Mouse (Mus musculus): ENCODE results near the gene Col25a1. TPM values are rescaled to one million over a fixed set of nuclear protein-coding genes. Genes with fewer than 3 reads are reported as not detected.

Gene Col25a1
- polyA plus RNA-seq, 1 experiment from 2014 or later: 14.3 TPM

GRCm38 (mm10) chr3:130216141-130216540 is 84.8 kb downstream of the Col25a1 start:
- DNase-seq (ENCODE audit: low spot score) (no peak), ATAC-seq (ENCODE audit: low read depth) (no peak)
- Histone ChIP-seq H3K4me3 (ENCODE audit: low read depth, low read length) (no peak overlapping the region), H3K36me3 (ENCODE audit: control insufficient read depth, insufficient read depth, low read length) (no peaks in the 10 kb centered on the region), H3K9me3 (ENCODE audit: control insufficient read depth, low read length) (0 out of 2 replicates have a peak, but pooled peaks cover 3% of the 10 kb centered on the region), H3K4me2 (ENCODE audit: low read depth, low read length) (no peak overlapping the region), H3K27me3 (replicated peaks; ENCODE audit: control insufficient read depth, insufficient read depth, low read length) (no peaks in the 10 kb centered on the region), H3K27ac (replicated peaks; ENCODE audit: low read depth, low read length) (no peak overlapping the region), H3K4me1 (ENCODE audit: control insufficient read depth, insufficient read depth, low read length) (no peaks in the 10 kb centered on the region), H3K9ac (ENCODE audit: low read depth, low read length) (no peak overlapping the region)

DNA sequence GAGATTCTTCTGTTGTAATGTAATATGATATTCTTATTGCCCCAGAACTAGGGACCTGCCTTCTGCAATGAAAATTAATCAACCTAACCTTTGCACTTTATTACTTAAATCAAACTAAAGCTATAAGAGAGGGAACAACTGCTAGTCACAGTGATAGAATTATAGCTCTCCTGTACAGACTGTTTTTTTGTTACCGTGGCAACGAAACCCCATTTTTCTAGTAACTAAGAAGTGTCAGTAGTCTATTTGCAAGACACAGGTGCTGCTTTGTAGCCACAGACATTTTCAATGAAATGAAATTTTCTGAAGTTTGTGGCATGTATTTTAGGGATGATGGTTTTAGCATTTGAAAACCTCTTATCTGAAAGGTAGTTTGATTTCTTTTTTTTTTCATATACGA is 85.3 kb downstream of the Col25a1 start:
- no peak overlapping the region for H3K4me3 ChIP-seq (ENCODE audit: low read depth, low read length)
- no peaks in the 10 kb centered on the region for H3K27me3 ChIP-seq (replicated peaks; ENCODE audit: control insufficient read depth, insufficient read depth, low read length)
- no peak for DNase-seq (ENCODE audit: low spot score)
- no peak overlapping the region for H3K9ac ChIP-seq (ENCODE audit: low read depth, low read length)
- H3K27ac ChIP-seq (replicated peaks; ENCODE audit: low read depth, low read length): no peak overlapping the region
- 0 out of 2 replicates have a peak, but pooled peaks cover 3% of the 10 kb centered on the region for H3K9me3 ChIP-seq (ENCODE audit: control insufficient read depth, low read length)
- H3K4me2 ChIP-seq (ENCODE audit: low read depth, low read length): no peak overlapping the region
- WGBS: 96% methylated on average over 3 of the region's 3 CpGs
- no peak for ATAC-seq (ENCODE audit: low read depth)
- H3K36me3 ChIP-seq (ENCODE audit: control insufficient read depth, insufficient read depth, low read length): no peaks in the 10 kb centered on the region
- H3K4me1 ChIP-seq (ENCODE audit: control insufficient read depth, insufficient read depth, low read length): no peaks in the 10 kb centered on the region

DNA sequence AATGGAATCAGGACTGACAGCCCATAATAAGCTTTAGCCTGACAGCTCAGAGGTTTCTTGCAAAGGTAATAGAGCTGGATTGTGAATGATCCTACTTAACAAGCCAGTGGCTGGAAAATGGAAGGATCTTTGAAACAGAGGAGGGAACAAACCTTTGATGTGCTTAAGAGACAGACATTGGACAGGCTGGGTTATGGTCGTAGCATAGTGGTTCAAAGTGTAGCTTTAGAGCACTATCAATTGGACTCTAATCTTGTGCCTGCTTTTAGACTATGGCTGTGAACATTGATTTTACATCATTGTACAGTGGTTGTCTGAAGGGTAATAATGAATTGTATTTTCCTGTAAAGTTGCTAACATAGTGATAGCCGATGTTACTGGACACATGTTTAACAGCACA is 86.4 kb downstream of the Col25a1 start:
- no peak overlapping the region for H3K4me2 ChIP-seq (ENCODE audit: low read depth, low read length)
- no peak overlapping the region for H3K9ac ChIP-seq (ENCODE audit: low read depth, low read length)
- H3K4me3 ChIP-seq (ENCODE audit: low read depth, low read length): no peak overlapping the region
- 85% methylated on average over 2 of the region's 2 CpGs for WGBS
- DNase-seq (ENCODE audit: low spot score) (no peak), ATAC-seq (ENCODE audit: low read depth) (no peak)
- H3K27ac ChIP-seq (replicated peaks; ENCODE audit: low read depth, low read length): no peak overlapping the region
- no peaks in the 10 kb centered on the region for H3K36me3 ChIP-seq (ENCODE audit: control insufficient read depth, insufficient read depth, low read length)
- H3K4me1 ChIP-seq (ENCODE audit: control insufficient read depth, insufficient read depth, low read length): no peaks in the 10 kb centered on the region
- H3K9me3 ChIP-seq (ENCODE audit: control insufficient read depth, low read length): 0 out of 2 replicates have a peak, but pooled peaks cover 3% of the 10 kb centered on the region
- H3K27me3 ChIP-seq (replicated peaks; ENCODE audit: control insufficient read depth, insufficient read depth, low read length): no peaks in the 10 kb centered on the region

DNA sequence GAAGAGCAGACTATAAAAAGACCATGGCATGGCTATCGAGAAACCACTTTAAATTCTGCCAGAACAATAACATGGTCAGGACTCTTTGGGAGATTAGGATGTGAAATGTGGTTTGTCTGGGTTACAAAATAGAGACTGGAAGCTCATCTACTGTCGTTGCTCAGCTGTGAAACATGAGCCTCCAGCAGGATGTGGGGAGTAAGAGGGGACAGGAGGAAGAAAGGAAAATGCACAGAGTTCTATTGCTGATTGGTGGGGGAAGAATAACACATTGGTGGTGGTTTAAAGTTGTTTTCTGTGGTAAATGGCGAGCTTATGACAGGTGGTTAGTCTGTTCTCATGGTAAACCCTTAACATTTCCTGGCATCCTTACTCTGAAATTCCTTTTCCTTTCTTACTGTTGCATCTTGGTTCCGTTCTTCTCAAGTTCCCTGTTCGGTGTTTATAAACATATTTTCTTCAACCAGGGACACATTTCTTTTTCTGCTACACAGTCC is 87.0 kb downstream of the Col25a1 start:
- H3K4me1 ChIP-seq (ENCODE audit: control insufficient read depth, insufficient read depth, low read length): no peaks in the 10 kb centered on the region
- H3K27me3 ChIP-seq (replicated peaks; ENCODE audit: control insufficient read depth, insufficient read depth, low read length): no peaks in the 10 kb centered on the region
- no peak overlapping the region for H3K4me2 ChIP-seq (ENCODE audit: low read depth, low read length)
- WGBS: 56% methylated on average over 5 of the region's 5 CpGs
- no peak for DNase-seq (ENCODE audit: low spot score)
- H3K27ac ChIP-seq (replicated peaks; ENCODE audit: low read depth, low read length): no peak overlapping the region
- 0 out of 2 replicates have a peak, but pooled peaks cover 3% of the 10 kb centered on the region for H3K9me3 ChIP-seq (ENCODE audit: control insufficient read depth, low read length)
- no peak for ATAC-seq (ENCODE audit: low read depth)
- H3K9ac ChIP-seq (ENCODE audit: low read depth, low read length): no peak overlapping the region
- H3K36me3 ChIP-seq (ENCODE audit: control insufficient read depth, insufficient read depth, low read length): no peaks in the 10 kb centered on the region
- H3K4me3 ChIP-seq (ENCODE audit: low read depth, low read length): no peak overlapping the region

- Histone ChIP-seq H3K9me3 (ENCODE audit: control insufficient read depth, low read length) (peaks cover 11% of the 10 kb centered on the region), H3K4me1 (ENCODE audit: control insufficient read depth, insufficient read depth, low read length) (no peaks in the 10 kb centered on the region), H3K36me3 (ENCODE audit: control insufficient read depth, insufficient read depth, low read length) (no peaks in the 10 kb centered on the region; the same call in 1 of the 2 replicates), H3K9ac (ENCODE audit: low read depth, low read length) (no peak overlapping the region), H3K27me3 (replicated peaks; ENCODE audit: control insufficient read depth, insufficient read depth, low read length) (no peaks in the 10 kb centered on the region), H3K4me2 (ENCODE audit: low read depth, low read length) (no peak overlapping the region), H3K27ac (replicated peaks; ENCODE audit: low read depth, low read length) (no peak overlapping the region), H3K4me3 (ENCODE audit: low read depth, low read length) (no peak overlapping the region)
- no peak for ATAC-seq (ENCODE audit: low read depth)
- 93% methylated on average over 3 of the region's 3 CpGs for WGBS
- no peak for DNase-seq (ENCODE audit: low spot score)
These were observed 89.5 kb downstream of the Col25a1 start for GRCm38 (mm10) chr3:130220811-130221210.

- WGBS: 84% methylated on average over 9 of the region's 9 CpGs
These were observed 96.9 kb downstream of the Col25a1 start for GRCm38 (mm10) chr3:130228186-130228585.

DNA sequence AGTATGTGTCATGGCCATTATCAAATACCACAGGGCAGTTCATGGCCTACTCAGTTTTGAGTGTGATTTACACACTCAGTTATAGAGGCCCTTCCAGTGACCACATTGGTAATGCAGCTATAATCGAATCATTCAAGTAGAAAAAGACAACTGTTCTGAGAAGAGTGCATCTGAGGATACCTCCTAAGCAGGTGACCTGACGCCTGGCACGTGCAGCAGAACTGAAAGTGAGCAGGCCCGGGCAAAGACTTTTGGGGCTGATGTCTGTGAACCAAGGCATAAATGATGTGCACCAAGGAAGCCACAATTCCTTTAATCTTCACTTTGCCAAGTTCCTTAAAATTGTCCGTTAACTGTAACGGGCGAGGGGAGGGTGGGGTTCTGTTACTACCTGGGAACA is 101.6 kb downstream of the Col25a1 start:
- DNase-seq (ENCODE audit: low spot score) (no peak), ATAC-seq (ENCODE audit: low read depth) (no peak)
- H3K36me3 ChIP-seq (ENCODE audit: control insufficient read depth, insufficient read depth, low read length): no peaks in the 10 kb centered on the region
- no peak overlapping the region for H3K27ac ChIP-seq (replicated peaks; ENCODE audit: low read depth, low read length)
- no peaks in the 10 kb centered on the region for H3K4me1 ChIP-seq (ENCODE audit: control insufficient read depth, insufficient read depth, low read length)
- H3K4me2 ChIP-seq (ENCODE audit: low read depth, low read length): no peak overlapping the region
- WGBS: 94% methylated on average over 7 of the region's 7 CpGs
- H3K27me3 ChIP-seq (replicated peaks; ENCODE audit: control insufficient read depth, insufficient read depth, low read length): no peaks in the 10 kb centered on the region
- H3K9me3 ChIP-seq (ENCODE audit: control insufficient read depth, low read length): no peaks in the 10 kb centered on the region
- no peak overlapping the region for H3K4me3 ChIP-seq (ENCODE audit: low read depth, low read length)
- H3K9ac ChIP-seq (ENCODE audit: low read depth, low read length): no peak overlapping the region

More at GRCm38 (mm10) chr3:130228186-130228585, 96.9 kb downstream of the Col25a1 start:
- Histone ChIP-seq H3K36me3 (ENCODE audit: control insufficient read depth, insufficient read depth, low read length) (no peaks in the 10 kb centered on the region; the same call in 1 of the 2 replicates), H3K4me1 (ENCODE audit: control insufficient read depth, insufficient read depth, low read length) (no peaks in the 10 kb centered on the region), H3K27me3 (replicated peaks; ENCODE audit: control insufficient read depth, insufficient read depth, low read length) (no peaks in the 10 kb centered on the region), H3K9me3 (ENCODE audit: control insufficient read depth, low read length) (peaks cover 8% of the 10 kb centered on the region), H3K27ac (replicated peaks; ENCODE audit: low read depth, low read length) (no peak overlapping the region), H3K4me3 (ENCODE audit: low read depth, low read length) (no peak overlapping the region), H3K9ac (ENCODE audit: low read depth, low read length) (no peak overlapping the region), H3K4me2 (ENCODE audit: low read depth, low read length) (no peak overlapping the region)
- DNase-seq (ENCODE audit: low spot score) (no peak), ATAC-seq (ENCODE audit: low read depth) (no peak)

DNA sequence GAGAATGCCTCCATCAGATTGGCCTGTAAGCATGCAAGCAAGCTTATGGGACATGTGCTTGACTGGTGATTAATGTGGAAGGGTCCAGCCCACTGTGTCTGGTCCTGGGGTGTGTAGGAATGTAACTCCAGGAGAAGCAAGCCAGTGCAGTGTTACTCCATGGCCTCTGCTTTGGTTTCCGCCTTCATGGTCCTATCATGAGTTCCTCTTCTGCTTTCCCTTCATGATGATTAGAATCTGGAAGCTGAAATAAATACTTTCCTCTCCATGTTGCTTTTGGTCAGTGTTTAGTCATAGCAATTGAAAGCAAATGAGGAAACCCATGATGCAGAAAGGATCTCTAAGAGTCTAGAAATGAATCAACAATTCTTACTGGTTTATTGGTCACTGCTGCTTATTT is 103.9 kb downstream of the Col25a1 start:
- H3K27me3 ChIP-seq (replicated peaks; ENCODE audit: control insufficient read depth, insufficient read depth, low read length): no peaks in the 10 kb centered on the region
- no peak overlapping the region for H3K27ac ChIP-seq (replicated peaks; ENCODE audit: low read depth, low read length)
- H3K36me3 ChIP-seq (ENCODE audit: control insufficient read depth, insufficient read depth, low read length): no peaks in the 10 kb centered on the region
- WGBS: 93% methylated on average over 1 of the region's 1 CpGs
- no peaks in the 10 kb centered on the region for H3K4me1 ChIP-seq (ENCODE audit: control insufficient read depth, insufficient read depth, low read length)
- no peaks in the 10 kb centered on the region for H3K9me3 ChIP-seq (ENCODE audit: control insufficient read depth, low read length)
- no peak overlapping the region for H3K4me3 ChIP-seq (ENCODE audit: low read depth, low read length)
- no peak overlapping the region for H3K4me2 ChIP-seq (ENCODE audit: low read depth, low read length)
- H3K9ac ChIP-seq (ENCODE audit: low read depth, low read length): no peak overlapping the region
- DNase-seq (ENCODE audit: low spot score) (no peak), ATAC-seq (ENCODE audit: low read depth) (no peak)

DNA sequence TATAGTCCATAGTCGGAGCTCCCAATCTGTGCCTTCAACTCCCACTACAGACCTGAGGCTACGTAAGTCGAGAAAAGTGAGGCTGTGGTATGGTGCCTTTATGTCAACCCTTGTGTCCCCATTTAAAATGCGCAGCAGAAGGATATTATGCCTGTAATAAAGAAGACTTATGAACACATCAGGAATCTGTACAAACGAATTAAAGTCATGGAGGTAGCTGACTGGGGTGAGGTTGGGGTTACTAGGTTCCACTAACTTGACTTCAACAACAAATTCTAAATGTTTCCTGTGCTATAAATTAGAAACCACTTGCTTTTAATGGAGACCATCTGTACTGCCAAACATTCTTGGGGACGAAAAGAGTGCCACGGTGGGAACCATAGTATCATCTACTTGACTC is 104.8 kb downstream of the Col25a1 start:
- Histone ChIP-seq H3K4me3 (ENCODE audit: low read depth, low read length) (no peak overlapping the region), H3K9ac (ENCODE audit: low read depth, low read length) (no peak overlapping the region), H3K36me3 (ENCODE audit: control insufficient read depth, insufficient read depth, low read length) (no peaks in the 10 kb centered on the region), H3K9me3 (ENCODE audit: control insufficient read depth, low read length) (no peaks in the 10 kb centered on the region), H3K4me1 (ENCODE audit: control insufficient read depth, insufficient read depth, low read length) (no peaks in the 10 kb centered on the region), H3K4me2 (ENCODE audit: low read depth, low read length) (no peak overlapping the region), H3K27me3 (replicated peaks; ENCODE audit: control insufficient read depth, insufficient read depth, low read length) (no peaks in the 10 kb centered on the region), H3K27ac (replicated peaks; ENCODE audit: low read depth, low read length) (no peak overlapping the region)
- 62% methylated on average over 7 of the region's 7 CpGs for WGBS
- DNase-seq (ENCODE audit: low spot score) (no peak), ATAC-seq (ENCODE audit: low read depth) (no peak)

All from embryonic facial prominence, embryonic 14.5 days (tissue).